Mouse (Mus musculus) neural tube, embryonic 14.5 days (tissue): ENCODE results near the gene Naa40. TPM values are rescaled to one million over a fixed set of nuclear protein-coding genes. Genes with fewer than 3 reads are reported as not detected.

Experiments used
- ATAC-seq: fragments of 200-750 bp; cut with Nextera tagmentation; 2 replicates; pipeline ENCODE4 v1.8.0; 2017; ENCODE audit warnings: low read depth, mild to moderate bottlenecking, moderate TSS enrichment, moderate library complexity
- H3K27ac ChIP-seq: fragments of 300-500 bp; sonication (generic); 2 replicates; pipeline ENCODE4 v1.5.1; 2014; ENCODE audit warnings: low read depth, mild to moderate bottlenecking, control low read depth, low read length, moderate library complexity, mixed read lengths
- H3K27me3 ChIP-seq: fragments of 300-500 bp; sonication (generic); 2 replicates; pipeline ENCODE4 v1.6.1; 2014; ENCODE audit warnings: low read length; ENCODE audit not compliant: control insufficient read depth, insufficient read depth
- H3K36me3 ChIP-seq: fragments of 300-500 bp; sonication (generic); 2 replicates; pipeline ENCODE4 v1.6.1; 2014; ENCODE audit warnings: low read length, mixed read lengths; ENCODE audit not compliant: control insufficient read depth, insufficient read depth
- H3K4me1 ChIP-seq: fragments of 300-500 bp; sonication (generic); 2 replicates; pipeline ENCODE4 v1.6.1; 2014; ENCODE audit warnings: low read length; ENCODE audit not compliant: control insufficient read depth, insufficient read depth
- H3K4me2 ChIP-seq: fragments of 300-500 bp; sonication (generic); 2 replicates; pipeline ENCODE4 v1.6.1; 2014; ENCODE audit warnings: mild to moderate bottlenecking, low read depth, low read length, control low read depth
- H3K4me3 ChIP-seq: fragments of 300-500 bp; sonication (generic); 2 replicates; pipeline ENCODE4 v1.5.1; 2014; ENCODE audit warnings: low read depth, low read length, control low read depth, mixed read lengths
- H3K9ac ChIP-seq: fragments of 300-500 bp; sonication (generic); replicated peaks from 2 replicates; pipeline ENCODE4 v1.6.1; 2014; ENCODE audit warnings: low read depth, mild to moderate bottlenecking, control low read depth, low read length, mixed read lengths
- H3K9me3 ChIP-seq: fragments of 300-500 bp; sonication (generic); 2 replicates; pipeline ENCODE4 v1.6.1; 2016; ENCODE audit warnings: low read length; ENCODE audit not compliant: control insufficient read depth
- WGBS: fragments of 180-500 bp; shearing (Covaris S2); extraction: QIAGEN DNeasy Blood & Tissue Kit; methylation state at CpG from one replicate; pipeline ENCODE4 v1.1.7; 2014; 5-methylcytosine and 5-hydroxymethylcytosine counted together
- polyA plus RNA-seq: library from polyadenylated mRNA; unstranded; fragments of >200 nt; fragmentation: Nextera tagmentation; extraction: Ambion mirVana; gene quantifications from 2 replicates; pipeline ENCODE4 v1.2.1, GENCODE M21; 2014

Naa40 gene
- polyA plus RNA-seq, 1 experiment from 2014 or later = 68.7 TPM

DNA sequence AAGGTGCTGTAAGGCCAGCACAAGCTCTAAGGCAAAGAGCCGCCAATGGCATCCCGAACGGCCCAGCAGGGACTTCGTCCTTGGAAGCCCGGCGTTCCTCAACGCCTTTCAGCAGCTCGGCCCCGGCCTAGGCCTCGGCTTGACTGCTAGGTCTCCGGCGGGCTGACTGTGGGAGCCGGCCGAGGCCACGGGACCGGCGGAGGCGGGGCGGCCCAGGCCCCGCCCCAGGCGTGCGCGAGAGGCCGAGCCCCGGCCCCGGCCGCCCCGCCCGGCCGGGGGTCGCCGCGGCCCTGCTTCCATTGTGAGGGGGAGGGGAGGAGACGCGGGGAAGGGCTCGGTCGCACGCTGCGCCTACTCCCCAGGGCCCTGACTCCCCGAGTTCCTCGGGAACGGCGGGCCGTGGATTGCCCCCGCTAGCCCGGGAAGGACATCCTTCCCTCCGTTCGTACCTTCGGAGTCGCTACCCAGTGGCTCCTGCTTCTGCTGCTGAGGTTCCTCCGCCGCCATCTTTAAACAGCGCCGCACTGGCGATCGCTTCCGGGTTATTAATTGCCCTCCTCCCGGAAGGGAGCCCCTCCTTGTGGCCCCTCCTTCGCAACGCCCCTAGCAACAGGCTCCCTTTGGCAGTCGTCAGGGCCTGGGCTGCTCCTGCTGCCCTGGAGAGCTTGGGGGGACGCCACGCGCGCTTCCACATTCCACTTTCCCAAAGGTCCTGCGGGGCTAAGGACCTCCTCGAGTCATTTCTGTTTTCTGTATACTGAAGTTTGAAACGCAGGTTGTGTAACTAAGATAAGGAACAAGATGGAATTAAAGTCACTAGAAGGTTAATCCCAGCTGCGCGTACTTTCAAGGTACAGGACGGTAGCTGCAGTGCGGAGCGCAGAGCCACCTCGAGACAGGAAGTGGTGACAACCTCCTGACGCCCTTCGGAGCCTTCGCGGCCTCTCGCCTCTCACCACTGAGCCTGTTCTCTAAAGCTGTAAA lies 34.9 kb downstream of the Naa40 start, which contains the start of gene Otub1:
Gene Otub1 (minus strand): TSS at position 564 of the 984 bp plus-strand sequence.
- ATAC-seq = peak; percentile 96

DNA sequence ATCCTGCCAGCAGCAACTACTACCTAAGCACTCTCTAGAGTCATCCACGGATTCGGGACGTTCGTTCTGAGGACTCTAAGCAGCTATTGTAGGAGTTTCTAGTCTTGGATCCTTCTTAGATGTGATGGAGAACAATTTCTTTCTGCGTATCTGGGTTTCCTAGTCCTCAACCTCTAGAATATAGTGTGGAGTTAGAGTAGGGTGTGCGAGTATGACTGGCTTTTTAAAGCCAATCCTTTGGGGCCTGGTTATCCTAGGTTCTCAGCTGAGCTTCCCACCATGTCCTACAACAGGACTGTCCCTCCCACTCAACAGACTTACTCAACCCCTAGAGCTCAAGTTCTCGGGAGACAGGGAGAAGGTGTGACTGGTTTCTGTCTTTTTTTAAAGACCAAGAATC lies 35.7 kb downstream of the Naa40 start:
- Histone ChIP-seq H3K9ac (peak overlapping the region; percentile 83), H3K9me3 (no peaks in the 10 kb centered on the region), H3K4me2 (peak overlapping the region; percentile 69), H3K4me3 (peak overlapping the region; percentile 85), H3K4me1 (peaks cover 17% of the 10 kb centered on the region; the same call in 1 of the 2 replicates), H3K27me3 (no peaks in the 10 kb centered on the region), H3K36me3 (peaks cover 20% of the 10 kb centered on the region), H3K27ac (peak overlapping the region; percentile 92)
- ATAC-seq = no peak
- WGBS = 32% methylated on average over 7 of the region's 7 CpGs

More for the DNA sequence above, 34.9 kb downstream of the Naa40 start, which contains the start of gene Otub1:
- Histone ChIP-seq H3K27me3 (no peaks in the 10 kb centered on the region), H3K9ac (peak within 1 kb of the TSS; percentile 83), H3K4me3 (peak within 1 kb of the TSS; percentile 85), H3K4me2 (peak within 1 kb of the TSS; percentile 69), H3K27ac (peak within 1 kb of the TSS; percentile 92), H3K4me1 (peaks cover 17% of the 10 kb centered on the region; the same call in 1 of the 2 replicates), H3K9me3 (no peaks in the 10 kb centered on the region), H3K36me3 (peaks cover 20% of the 10 kb centered on the region)
- under 1% methylated on average over 67 of the region's 79 CpGs for WGBS

DNA sequence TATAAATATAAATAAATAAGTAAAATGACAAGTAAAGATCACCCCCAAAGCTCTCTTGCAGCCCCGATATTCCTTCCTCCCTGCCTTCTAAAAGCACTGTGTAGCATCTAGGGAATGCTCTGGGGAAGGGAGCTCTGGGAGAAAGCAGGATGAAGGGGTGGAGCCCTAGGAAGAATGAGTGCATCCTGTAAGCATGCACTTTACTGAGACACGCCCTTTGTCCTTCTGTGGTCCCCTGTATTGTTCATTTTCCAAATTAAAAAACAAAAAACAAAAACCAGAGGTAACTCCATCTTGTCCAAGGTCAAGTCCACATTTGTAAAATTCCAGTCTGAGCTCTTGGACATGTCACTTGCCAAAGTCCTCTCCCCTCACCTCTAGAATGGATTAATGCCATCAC lies 36.1 kb downstream of the Naa40 start:
- Histone ChIP-seq H3K36me3 (peaks cover 21% of the 10 kb centered on the region), H3K27me3 (no peaks in the 10 kb centered on the region), H3K9ac (peak overlapping the region; percentile 83; the same call in 1 of the 2 replicates), H3K4me1 (peaks cover 17% of the 10 kb centered on the region; the same call in 1 of the 2 replicates), H3K27ac (no peak overlapping the region; the same call in 1 of the 2 replicates), H3K9me3 (no peaks in the 10 kb centered on the region), H3K4me3 (peak overlapping the region; percentile 85), H3K4me2 (peak overlapping the region; percentile 69)
- ATAC-seq = no peak
- WGBS = 65% methylated on average over 2 of the region's 2 CpGs

DNA sequence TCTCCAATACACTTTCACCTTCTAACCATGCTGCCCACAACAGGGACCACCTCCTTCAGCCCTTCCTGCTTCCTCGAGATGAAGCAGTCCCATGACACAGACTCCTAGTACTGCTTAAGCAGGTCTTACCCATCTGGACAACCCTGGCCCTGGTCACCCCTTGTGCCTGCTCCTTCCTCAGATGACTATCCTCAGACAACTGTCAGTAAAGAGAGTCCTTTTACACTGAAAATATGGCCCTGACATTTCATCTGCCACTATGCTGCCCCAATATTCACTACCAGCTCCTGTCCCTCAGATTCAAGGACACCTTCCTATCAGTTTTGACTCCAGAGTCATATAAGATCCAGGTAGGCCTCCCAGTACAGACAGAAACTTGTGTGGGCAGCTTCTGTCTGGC lies 40.6 kb downstream of the Naa40 start:
- no peak for ATAC-seq
- WGBS = 70% methylated on average over 1 of the region's 1 CpGs
- no peak overlapping the region for H3K4me3 ChIP-seq
- H3K9me3 ChIP-seq = no peaks in the 10 kb centered on the region
- no peak overlapping the region for H3K9ac ChIP-seq
- H3K27me3 ChIP-seq = no peaks in the 10 kb centered on the region
- no peak overlapping the region for H3K27ac ChIP-seq
- no peak overlapping the region for H3K4me2 ChIP-seq
- peaks cover 38% of the 10 kb centered on the region for H3K36me3 ChIP-seq
- peaks cover 12% of the 10 kb centered on the region; the same call in 1 of the 2 replicates for H3K4me1 ChIP-seq

DNA sequence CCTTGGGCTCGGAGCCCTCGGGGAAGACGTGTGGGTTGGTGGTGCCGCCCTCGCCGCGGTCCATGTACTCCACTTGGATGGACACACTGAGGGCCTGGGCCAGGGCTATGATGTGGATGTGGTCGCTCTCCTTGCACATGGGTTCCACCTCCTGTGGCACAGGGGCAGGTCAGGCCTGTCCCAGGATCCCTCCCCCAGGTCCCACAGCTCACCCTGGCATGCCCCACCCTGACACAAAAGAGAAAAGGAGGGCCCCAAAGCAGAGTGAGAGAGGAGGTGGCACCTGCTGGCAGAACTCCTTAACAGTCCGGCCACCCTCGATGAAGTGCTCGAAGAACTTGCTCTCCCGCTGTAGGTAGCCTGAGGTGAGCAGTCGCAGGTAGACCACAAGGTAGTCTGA lies 41.9 kb downstream of the Naa40 start:
- ATAC-seq = no peak
- Histone ChIP-seq H3K36me3 (peaks cover 38% of the 10 kb centered on the region), H3K4me3 (no peak overlapping the region), H3K27ac (no peak overlapping the region), H3K9ac (no peak overlapping the region), H3K4me1 (no peaks in the 10 kb centered on the region; the same call in 1 of the 2 replicates), H3K4me2 (no peak overlapping the region), H3K27me3 (no peaks in the 10 kb centered on the region), H3K9me3 (no peaks in the 10 kb centered on the region)
- 95% methylated on average over 13 of the region's 13 CpGs for WGBS

DNA sequence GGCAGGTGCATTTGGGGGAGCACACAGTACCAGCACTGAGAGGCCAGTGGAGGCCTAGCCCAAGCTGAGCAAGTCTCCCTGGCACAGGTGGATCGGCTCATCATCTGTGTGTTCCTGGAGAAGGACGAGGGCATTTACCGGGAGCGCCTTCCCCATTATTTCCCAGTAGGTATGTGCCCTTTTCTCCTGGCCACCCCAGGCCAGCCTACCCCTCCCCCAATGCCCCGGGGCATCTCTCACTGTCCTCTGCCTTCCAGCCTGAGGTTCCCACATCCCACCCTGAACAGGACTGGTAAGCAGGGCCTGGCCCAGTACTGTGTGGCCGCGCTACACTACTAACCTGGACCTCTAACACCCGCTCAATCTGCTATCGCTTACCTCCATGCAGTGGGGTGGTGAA lies 43.5 kb downstream of the Naa40 start:
- Histone ChIP-seq H3K4me3 (no peak overlapping the region), H3K4me2 (no peak overlapping the region), H3K4me1 (no peaks in the 10 kb centered on the region; the same call in 1 of the 2 replicates), H3K36me3 (peaks cover 22% of the 10 kb centered on the region), H3K27me3 (no peaks in the 10 kb centered on the region), H3K9ac (no peak overlapping the region), H3K9me3 (no peaks in the 10 kb centered on the region), H3K27ac (no peak overlapping the region)
- 77% methylated on average over 9 of the region's 9 CpGs for WGBS
- 0 out of 2 replicates have a peak, but pooled peaks have one; percentile 16 for ATAC-seq

DNA sequence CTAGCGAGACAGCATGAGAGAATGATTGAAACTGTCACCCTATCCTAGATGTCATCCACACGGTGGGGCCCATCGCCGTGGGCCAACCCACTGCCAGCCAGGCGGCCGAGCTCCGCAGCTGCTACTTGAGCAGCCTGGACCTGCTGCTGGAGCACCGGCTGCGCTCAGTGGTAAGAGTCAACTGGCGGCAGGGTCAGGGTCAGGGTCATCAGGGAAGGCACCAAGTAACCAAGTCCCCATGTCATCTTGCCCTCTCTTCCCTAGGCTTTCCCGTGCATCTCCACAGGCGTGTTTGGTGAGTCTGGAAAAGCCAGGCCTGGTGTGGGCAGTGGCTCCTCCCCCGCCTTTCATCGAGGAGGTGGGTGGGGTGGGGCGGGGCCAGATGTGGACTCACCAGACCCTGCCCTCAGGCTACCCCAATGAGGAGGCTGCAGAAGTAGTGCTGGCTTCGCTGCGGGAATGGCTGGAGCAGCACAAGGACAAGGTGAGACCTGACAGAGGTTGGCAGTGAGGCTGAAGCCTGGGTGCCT lies 44.2 kb downstream of the Naa40 start:
- ATAC-seq = 0 out of 2 replicates have a peak, but pooled peaks have one; percentile 2
- Histone ChIP-seq H3K4me3 (no peak overlapping the region), H3K27ac (no peak overlapping the region), H3K9me3 (no peaks in the 10 kb centered on the region), H3K4me1 (no peaks in the 10 kb centered on the region; the same call in 1 of the 2 replicates), H3K9ac (no peak overlapping the region), H3K27me3 (no peaks in the 10 kb centered on the region), H3K4me2 (no peak overlapping the region), H3K36me3 (peaks cover 18% of the 10 kb centered on the region)
- 13% methylated on average over 17 of the region's 17 CpGs for WGBS

DNA sequence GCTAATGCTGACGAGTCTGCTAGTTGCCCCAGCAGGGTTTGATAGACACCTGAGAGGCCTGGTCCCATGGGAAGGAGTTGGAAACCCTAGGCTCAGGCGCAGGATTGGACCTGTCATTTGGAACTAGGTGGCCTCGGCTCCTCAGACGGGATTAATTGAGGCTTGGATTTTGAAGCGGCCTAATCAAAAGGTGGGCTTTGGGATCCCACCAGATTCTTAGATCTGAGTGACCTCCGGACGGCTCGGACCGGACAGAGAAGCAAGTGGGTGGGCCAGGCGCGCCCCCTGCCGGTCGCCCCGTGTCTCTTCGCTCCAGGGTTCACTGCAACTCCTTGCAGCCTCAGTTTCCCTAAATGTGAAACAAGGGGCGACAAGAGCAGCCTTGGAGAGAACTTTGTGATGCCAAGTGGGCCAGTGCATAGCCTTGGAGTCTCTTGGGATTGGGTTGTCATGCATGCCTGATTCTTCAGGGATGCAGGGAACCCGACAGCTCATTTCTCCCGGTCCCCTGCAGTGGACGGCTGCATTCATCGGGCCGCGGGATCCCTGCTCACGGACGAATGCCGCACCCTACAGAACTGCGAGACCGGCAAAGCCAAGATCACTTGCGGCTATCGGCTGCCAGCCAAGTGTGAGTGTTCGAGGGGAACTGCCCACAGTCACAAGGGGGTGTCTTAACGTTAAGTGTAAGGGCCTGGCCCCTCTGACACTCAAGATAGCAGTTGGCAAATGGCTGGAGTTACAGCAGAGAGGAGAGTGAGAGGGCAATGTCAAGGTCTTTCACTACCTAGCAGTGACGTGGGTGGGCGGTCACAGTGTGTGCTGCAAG lies 44.9 kb downstream of the Naa40 start:
- H3K27me3 ChIP-seq = no peaks in the 10 kb centered on the region
- no peak overlapping the region for H3K9ac ChIP-seq
- no peaks in the 10 kb centered on the region; the same call in 1 of the 2 replicates for H3K4me1 ChIP-seq
- H3K9me3 ChIP-seq = no peaks in the 10 kb centered on the region
- 14% methylated on average over 33 of the region's 33 CpGs for WGBS
- no peak overlapping the region for H3K4me2 ChIP-seq
- no peak overlapping the region for H3K4me3 ChIP-seq
- H3K27ac ChIP-seq = no peak overlapping the region
- peaks cover 18% of the 10 kb centered on the region for H3K36me3 ChIP-seq
- peak; percentile 24; the same call in 1 of the 2 replicates for ATAC-seq
